Mouse (Mus musculus) G1E (cell line): Measurements from ENCODE around the gene Sult2b1. TPM values are rescaled to one million over a fixed set of nuclear protein-coding genes. Genes with fewer than 3 reads are reported as not detected.

Experiments used
- ATAC-seq: 2 replicates; pipeline ENCODE4 v1.8.0; 2016; ENCODE audit warnings: mild to moderate bottlenecking; ENCODE audit not compliant: insufficient number of reproducible peaks, poor library complexity, low FRiP score, severe bottlenecking; ENCODE audit errors: extremely low read depth
- DNase-seq: peaks from one replicate; pipeline ENCODE4 v3.0.0; 2012; ENCODE audit warnings: low spot score
- H3K27me3 ChIP-seq: 2 replicates; pipeline ENCODE4 v1.6.1; 2012; ENCODE audit warnings: mild to moderate bottlenecking, low read length, inconsistent platforms; ENCODE audit not compliant: insufficient read depth
- H3K36me3 ChIP-seq: replicated peaks from 2 replicates; pipeline ENCODE3; 2012; ENCODE audit warnings: mild to moderate bottlenecking, inconsistent platforms
- H3K4me1 ChIP-seq: 2 replicates; pipeline ENCODE4 v1.6.1; 2012; ENCODE audit warnings: low read depth, low read length, inconsistent platforms, mixed read lengths; ENCODE audit not compliant: insufficient read depth
- H3K4me3 ChIP-seq: 2 replicates; pipeline ENCODE4 v1.5.1; 2012; ENCODE audit warnings: low read depth, mild to moderate bottlenecking, inconsistent platforms, low read length, moderate library complexity, mixed read lengths
- H3K9me3 ChIP-seq: replicated peaks from 2 replicates; pipeline ENCODE4 v1.6.1; 2012; ENCODE audit warnings: inconsistent platforms
- CTCF ChIP-seq: IDR thresholded peaks from 2 replicates; pipeline ENCODE4 v1.5.1; 2012; ENCODE audit warnings: low read depth, low read length, inconsistent platforms, mixed read lengths
- GATA1 ChIP-seq: IDR thresholded peaks from 2 replicates; pipeline ENCODE4 v1.6.1; 2012; ENCODE audit warnings: borderline replicate concordance, low read length, inconsistent platforms, mixed read lengths
- GATA2 ChIP-seq: IDR thresholded peaks from 2 replicates; pipeline ENCODE4 v1.6.1; 2012; ENCODE audit warnings: low read depth, low read length, inconsistent platforms, borderline replicate concordance
- POLR2AphosphoS5 ChIP-seq: IDR thresholded peaks from 2 replicates; pipeline ENCODE4 v1.6.1; 2012; ENCODE audit warnings: low read depth, low read length, inconsistent platforms; ENCODE audit not compliant: insufficient replicate concordance
- TAL1 ChIP-seq: conservative IDR thresholded peaks from 2 replicates; pipeline ENCODE4 v1.6.1; 2012; ENCODE audit warnings: low read depth, low read length, inconsistent platforms, mixed read lengths
- polyA plus RNA-seq: library from polyadenylated mRNA; stranded (reverse); fragments of >175 nt; gene quantifications from 2 replicates; pipeline ENCODE4 v1.2.3, GENCODE M21; 2012
- total RNA-seq, 2 experiments: library from RNA; stranded (forward) in 1 of 2; stranded (reverse) in 1 of 2; fragments of 200-1000 nt in 1 of 2; fragments of >200 nt in 1 of 2; fragmentation: Nextera tagmentation in 1 of 2; gene quantifications; 2 replicates each; pipeline ENCODE4 v1.2.3; 2014 to 2017

Sult2b1 gene
- total and polyA plus RNA-seq, 3 experiments: 0.05 TPM; not detected in 2

- TF ChIP-seq POLR2AphosphoS5 (no peak), GATA2 (no peak), GATA1 (no peak), CTCF (no peak), TAL1 (no peak)
- Histone ChIP-seq H3K9me3 (no peaks in the 10 kb centered on the region), H3K4me1 (no peaks in the 10 kb centered on the region), H3K4me3 (no peak overlapping the region), H3K36me3 (no peaks in the 10 kb centered on the region), H3K27me3 (peaks cover 6% of the 10 kb centered on the region)
- no peak for DNase-seq
- no peak for ATAC-seq
Observed at GRCm38 (mm10) chr7:45767500-45767899, 17.0 kb downstream of the Sult2b1 start.

- Histone ChIP-seq H3K4me1 (no peaks in the 10 kb centered on the region), H3K9me3 (no peaks in the 10 kb centered on the region), H3K4me3 (no peak overlapping the region), H3K27me3 (peaks cover 6% of the 10 kb centered on the region), H3K36me3 (no peaks in the 10 kb centered on the region)
- no peak for TF ChIP-seq GATA2
- TF ChIP-seq GATA1: no peak
- TF ChIP-seq CTCF: no peak
- no peak for TF ChIP-seq TAL1
- no peak for TF ChIP-seq POLR2AphosphoS5
- ATAC-seq: no peak
- no peak for DNase-seq
Observed at GRCm38 (mm10) chr7:45766764-45767163, 17.7 kb downstream of the Sult2b1 start.

GRCm38 (mm10) chr7:45765995-45766394 lies 18.5 kb downstream of the Sult2b1 start:
- ATAC-seq (no peak), DNase-seq (no peak)
- no peaks in the 10 kb centered on the region for H3K9me3 ChIP-seq
- TF ChIP-seq GATA2 (no peak), TAL1 (no peak), CTCF (no peak), POLR2AphosphoS5 (no peak), GATA1 (no peak)
- no peaks in the 10 kb centered on the region for H3K36me3 ChIP-seq
- H3K4me1 ChIP-seq: no peaks in the 10 kb centered on the region
- no peak overlapping the region for H3K4me3 ChIP-seq
- H3K27me3 ChIP-seq: peaks cover 3% of the 10 kb centered on the region; the same call in 1 of the 2 replicates

- peaks cover 10% of the 10 kb centered on the region for H3K27me3 ChIP-seq
- no peak overlapping the region for H3K4me3 ChIP-seq
- no peak for TF ChIP-seq GATA1
- DNase-seq (no peak), ATAC-seq (no peak)
- no peaks in the 10 kb centered on the region for H3K9me3 ChIP-seq
- H3K4me1 ChIP-seq: no peaks in the 10 kb centered on the region
- H3K36me3 ChIP-seq: no peaks in the 10 kb centered on the region
Observed at GRCm38 (mm10) chr7:45760151-45760550, 24.3 kb downstream of the Sult2b1 start.

DNA sequence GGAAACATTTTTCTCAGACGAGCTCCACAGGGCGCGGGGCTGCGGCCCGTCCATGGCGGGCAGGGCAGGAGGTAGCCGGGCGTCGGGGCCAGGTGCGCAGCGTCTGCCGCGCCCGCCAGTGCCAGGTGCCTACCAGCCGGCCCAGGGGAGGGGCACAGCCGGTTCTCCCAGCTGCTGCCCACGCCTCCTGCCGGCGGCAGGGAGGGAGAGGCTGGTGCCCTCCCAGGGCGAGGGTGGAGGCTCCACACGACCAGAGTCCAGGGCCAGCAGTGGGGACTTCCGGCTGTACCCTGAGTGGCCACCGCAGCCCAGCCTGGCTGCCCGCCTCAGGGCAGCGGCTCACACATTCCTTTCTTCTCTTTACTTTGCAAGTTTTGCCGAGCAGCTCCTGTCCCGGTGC lies 25.1 kb downstream of the Sult2b1 start:
- H3K4me3 ChIP-seq: no peak overlapping the region
- H3K27me3 ChIP-seq: peaks cover 10% of the 10 kb centered on the region

DNA sequence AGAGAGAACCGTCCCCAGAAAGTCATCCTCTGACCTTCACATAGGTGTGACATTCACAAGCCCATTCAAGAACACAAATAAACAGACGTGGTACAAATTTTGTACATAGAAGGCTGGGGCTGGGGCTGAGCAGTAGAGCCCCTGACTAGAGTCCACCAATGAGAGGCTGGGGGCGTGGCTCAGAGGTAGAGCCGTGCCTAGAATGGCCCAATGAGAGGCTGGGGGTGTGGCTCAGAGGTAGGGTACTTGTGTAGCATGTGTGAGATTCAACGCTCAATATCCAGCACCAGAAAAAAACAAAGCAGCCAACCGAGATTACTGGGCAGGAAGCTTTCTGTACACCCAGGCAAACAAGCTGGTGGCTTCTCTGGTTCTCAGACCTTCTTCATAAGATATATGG lies 28.8 kb downstream of the Sult2b1 start:
- TF ChIP-seq POLR2AphosphoS5: no peak
- no peak for ATAC-seq
- H3K4me1 ChIP-seq: no peaks in the 10 kb centered on the region
- H3K9me3 ChIP-seq: no peaks in the 10 kb centered on the region
- no peak overlapping the region for H3K4me3 ChIP-seq
- no peaks in the 10 kb centered on the region for H3K36me3 ChIP-seq
- DNase-seq: no peak
- H3K27me3 ChIP-seq: peaks cover 10% of the 10 kb centered on the region

More for the DNA sequence above, 25.1 kb downstream of the Sult2b1 start:
- no peaks in the 10 kb centered on the region for H3K4me1 ChIP-seq
- H3K9me3 ChIP-seq: no peaks in the 10 kb centered on the region
- DNase-seq: no peak
- no peaks in the 10 kb centered on the region for H3K36me3 ChIP-seq
- no peak for ATAC-seq
- TF ChIP-seq POLR2AphosphoS5: no peak
- TF ChIP-seq GATA2: no peak
- TF ChIP-seq CTCF: no peak
- no peak for TF ChIP-seq GATA1
- TF ChIP-seq TAL1: no peak

GRCm38 (mm10) chr7:45750162-45750561 lies 34.3 kb downstream of the Sult2b1 start:
- Histone ChIP-seq H3K27me3 (peaks cover 13% of the 10 kb centered on the region), H3K4me1 (no peaks in the 10 kb centered on the region), H3K36me3 (no peaks in the 10 kb centered on the region), H3K4me3 (no peak overlapping the region), H3K9me3 (no peaks in the 10 kb centered on the region)
- DNase-seq: no peak
- TF ChIP-seq GATA1: no peak
- no peak for ATAC-seq
